Mouse (Mus musculus) adrenal gland, postnatal 14 days (tissue): ENCODE measurements around the gene Kif18a. TPM values are rescaled to one million over a fixed set of nuclear protein-coding genes. Genes with fewer than 3 reads are reported as not detected.

ENCODE experiments used
- DNase-seq: peaks from one replicate; pipeline ENCODE4 v3.0.0; 2021; ENCODE audit warnings: mixed read lengths
- total RNA-seq: library from RNA; stranded (reverse); gene quantifications from 2 replicates; pipeline ENCODE4 v1.2.3, GENCODE M21; 2021

Gene Kif18a
- total RNA-seq, 1 experiment from 2014 or later = 3.2 TPM

DNA sequence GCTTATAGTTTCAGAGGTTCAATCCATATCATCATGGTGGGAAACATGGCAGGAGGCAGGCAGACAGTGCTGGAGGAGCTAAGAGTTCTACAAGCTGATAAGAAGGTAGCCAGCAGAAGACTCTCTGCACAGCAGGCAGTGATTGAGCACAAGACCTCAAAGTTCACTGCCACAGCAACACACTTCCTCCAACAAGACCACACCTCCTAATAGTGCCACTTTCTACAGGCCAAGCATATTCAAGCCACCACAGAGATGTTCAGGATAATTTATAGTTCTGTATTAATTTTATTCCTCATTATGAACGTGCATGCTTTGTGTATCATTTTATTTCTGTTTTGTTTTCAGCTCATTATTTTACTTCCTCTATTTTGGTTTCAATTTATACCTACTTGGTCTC lies 85.4 kb downstream of the Kif18a start:
- no peak for DNase-seq

DNA sequence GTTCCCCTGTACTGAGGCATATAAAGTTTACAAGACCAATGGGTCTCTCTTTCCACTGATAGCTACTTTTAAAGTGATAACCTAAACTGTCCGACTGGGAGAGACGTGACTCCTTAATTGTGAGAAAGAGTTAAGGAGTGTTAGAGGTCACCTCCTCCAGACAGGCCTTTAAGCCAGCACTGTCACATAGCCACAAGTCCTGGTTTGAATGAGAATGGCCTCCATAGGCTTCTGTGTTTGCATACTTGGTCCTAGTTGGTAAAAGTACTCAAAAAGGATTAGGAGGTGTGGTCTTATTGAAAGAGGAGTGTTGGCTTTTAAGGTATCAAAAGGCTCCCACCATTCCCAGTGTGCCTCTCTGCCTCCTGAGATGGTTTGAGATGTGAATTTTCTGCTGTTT lies 94.3 kb downstream of the Kif18a start:
- DNase-seq = no peak

DNA sequence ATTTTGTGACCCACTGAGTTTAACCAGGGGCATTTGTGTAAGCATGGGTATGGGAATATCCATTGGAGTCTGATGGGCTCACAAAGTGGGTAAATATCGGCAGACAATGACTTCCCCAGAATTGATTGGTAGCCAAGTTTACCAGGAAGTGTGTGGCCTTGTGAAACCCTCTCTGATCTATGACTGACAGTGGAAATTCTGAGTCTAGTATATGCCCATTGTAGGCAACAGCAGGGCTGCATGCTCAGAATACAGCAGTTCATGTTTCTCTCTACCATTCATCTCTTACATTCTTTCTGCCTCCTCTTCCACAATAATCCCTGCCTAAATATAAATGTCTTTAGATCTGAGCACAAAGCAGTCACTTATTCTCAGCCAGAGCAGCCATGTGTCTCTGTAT lies 103.5 kb downstream of the Kif18a start:
- no peak for DNase-seq

DNA sequence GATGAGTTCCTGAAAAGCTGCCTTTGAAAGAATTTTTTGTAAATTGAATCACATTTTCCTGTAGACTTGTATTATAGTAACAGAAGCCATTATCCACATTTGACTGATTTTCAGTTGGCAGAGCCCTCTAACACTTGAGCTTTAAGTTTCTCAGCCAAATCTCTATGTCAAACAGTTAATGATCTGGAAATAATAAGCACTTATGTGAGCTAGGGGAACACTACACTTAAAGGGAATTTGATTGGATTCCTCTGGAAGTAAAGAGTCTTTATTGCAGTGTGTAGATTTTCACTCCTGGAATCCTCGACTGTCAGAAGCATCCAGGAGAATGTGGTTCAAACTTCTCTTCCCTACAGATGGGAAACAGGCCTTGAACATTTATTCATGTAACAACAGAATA lies 105.7 kb downstream of the Kif18a start:
- DNase-seq = no peak

GRCm38 (mm10) chr2:109388733-109389132 lies 108.2 kb downstream of the Kif18a start:
- no peak for DNase-seq

DNA sequence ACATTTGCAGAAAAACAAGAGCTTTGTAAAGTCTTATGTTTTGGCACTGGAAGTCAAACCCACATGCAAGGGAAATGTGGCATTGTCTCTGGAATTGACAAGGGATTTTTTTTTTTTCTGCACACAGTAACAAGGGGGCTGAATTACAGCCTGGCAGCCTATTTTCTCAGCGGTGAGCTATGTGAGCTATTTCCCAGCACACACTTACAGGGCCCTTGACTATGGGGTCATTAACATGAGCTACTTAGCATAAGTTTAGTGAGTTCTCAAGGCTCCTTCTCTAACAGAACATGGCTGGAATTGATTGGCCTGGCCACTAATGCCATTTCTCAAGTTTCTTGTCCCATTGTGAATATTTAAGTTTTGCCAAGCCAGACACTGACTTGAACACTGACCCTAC lies 109.4 kb downstream of the Kif18a start:
- no peak for DNase-seq

Other genes with a start within 250 kb of the Kif18a start
- 9.2 and 10.0 TPM in 2 replicates for gene Mettl15, start within 50 bp of the Kif18a start, total RNA-seq